Mouse (Mus musculus) midbrain, embryonic 15.5 days (tissue): ENCODE results near the gene Abhd12b. TPM values are rescaled to one million over a fixed set of nuclear protein-coding genes. Genes with fewer than 3 reads are reported as not detected.
A peak's percentile ranks its signal among the peaks of the same experiment; 100 is the strongest.

Experiments used
- ATAC-seq: fragments of 200-750 bp; cut with Nextera tagmentation; replicated peaks from 2 replicates; pipeline ENCODE4 v1.8.0; 2017; ENCODE audit warnings: moderate TSS enrichment
- H3K27ac ChIP-seq: fragments of 300-500 bp; sonication (generic); 2 replicates; pipeline ENCODE4 v1.5.1; 2015; ENCODE audit warnings: mild to moderate bottlenecking, inconsistent platforms
- H3K27me3 ChIP-seq: fragments of 300-500 bp; sonication (generic); replicated peaks from 2 replicates; pipeline ENCODE4 v1.6.1; 2015; ENCODE audit warnings: inconsistent platforms
- H3K36me3 ChIP-seq: fragments of 300-500 bp; sonication (generic); replicated peaks from 2 replicates; pipeline ENCODE4 v1.6.1; 2015; ENCODE audit warnings: inconsistent platforms
- H3K4me1 ChIP-seq: fragments of 300-500 bp; sonication (generic); 2 replicates; pipeline ENCODE4 v1.6.1; 2015; ENCODE audit warnings: inconsistent platforms
- H3K4me2 ChIP-seq: fragments of 300-500 bp; sonication (generic); 2 replicates; pipeline ENCODE4 v1.6.1; 2015; ENCODE audit warnings: inconsistent platforms, mild to moderate bottlenecking, moderate library complexity
- H3K4me3 ChIP-seq: fragments of 300-500 bp; sonication (generic); 2 replicates; pipeline ENCODE4 v1.5.1; 2015; ENCODE audit warnings: mild to moderate bottlenecking, inconsistent platforms
- H3K9ac ChIP-seq: fragments of 300-500 bp; sonication (generic); 2 replicates; pipeline ENCODE4 v1.6.1; 2015; ENCODE audit warnings: mild to moderate bottlenecking, inconsistent platforms
- H3K9me3 ChIP-seq: fragments of 300-500 bp; sonication (generic); 2 replicates; pipeline ENCODE4 v1.6.1; 2016; ENCODE audit warnings: inconsistent platforms
- WGBS: fragments of 180-500 bp; shearing (Covaris S2); methylation state at CpG from one replicate; pipeline ENCODE4 v1.1.7; 2015; ENCODE audit warnings: mixed read lengths; 5-methylcytosine and 5-hydroxymethylcytosine counted together
- polyA plus RNA-seq: library from polyadenylated mRNA; unstranded; fragments of >200 nt; fragmentation: Nextera tagmentation; extraction: Ambion mirVana; gene quantifications from 2 replicates; pipeline ENCODE4 v1.2.1, GENCODE M21; 2015

Gene Abhd12b
- 0.27 and 0.28 TPM in 2 replicates for polyA plus RNA-seq

DNA sequence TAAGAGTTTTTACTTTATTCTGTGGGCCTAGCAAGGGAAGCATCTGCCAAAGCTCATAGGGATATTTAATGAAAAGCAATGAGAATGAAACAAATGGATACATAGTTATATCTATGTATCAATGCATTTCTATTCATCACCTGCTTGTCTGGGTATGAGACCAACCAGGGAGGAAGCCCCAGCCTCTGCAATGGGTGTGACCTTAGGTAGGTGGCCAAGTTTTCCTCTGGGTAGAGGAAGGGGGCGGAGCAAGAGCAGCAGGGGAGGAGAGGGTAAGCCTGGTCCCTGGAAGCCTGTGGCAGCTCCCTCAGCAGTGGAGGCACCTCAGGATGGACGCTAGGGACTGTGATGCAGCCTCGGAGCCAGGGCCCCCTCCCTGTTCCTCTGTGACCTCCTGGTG is at the start of gene Abhd12b:
TSS of gene Abhd12b (plus strand) at position 301 of the 400 bp plus-strand sequence.
- WGBS, result 76% methylated on average over 3 of the region's 3 CpGs
- no peak within 1 kb of the TSS for H3K4me3 ChIP-seq
- H3K9ac ChIP-seq, result no peak within 1 kb of the TSS
- no peaks in the 10 kb centered on the region for H3K36me3 ChIP-seq
- no peaks in the 10 kb centered on the region for H3K9me3 ChIP-seq
- no peak within 1 kb of the TSS for H3K27ac ChIP-seq
- peaks cover 15% of the 10 kb centered on the region for H3K4me1 ChIP-seq
- ATAC-seq, result no peak
- H3K4me2 ChIP-seq, result no peak within 1 kb of the TSS
- H3K27me3 ChIP-seq, result no peaks in the 10 kb centered on the region

DNA sequence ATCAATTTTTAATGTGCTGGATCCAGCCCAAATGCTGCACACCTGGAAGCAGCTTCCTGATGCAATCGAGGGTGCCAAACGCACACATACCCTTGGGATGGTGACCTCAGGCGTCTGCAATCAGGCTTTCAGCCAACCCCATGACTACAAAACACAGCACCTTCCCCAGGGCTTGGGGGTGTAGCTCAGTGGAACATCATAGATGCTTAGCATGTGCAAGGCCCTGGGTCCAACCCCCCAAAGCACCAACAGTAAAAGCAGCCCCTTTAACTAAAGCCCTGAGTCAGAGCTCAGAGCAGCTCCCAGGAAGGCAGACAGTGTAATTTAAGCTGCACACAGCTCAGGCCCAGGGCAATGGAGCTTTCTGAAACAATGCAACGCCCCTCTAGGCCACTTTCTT is 49.7 kb upstream of the Abhd12b start:
- no peak for ATAC-seq
- H3K9me3 ChIP-seq, result no peaks in the 10 kb centered on the region
- 47% methylated on average over 4 of the region's 4 CpGs for WGBS

DNA sequence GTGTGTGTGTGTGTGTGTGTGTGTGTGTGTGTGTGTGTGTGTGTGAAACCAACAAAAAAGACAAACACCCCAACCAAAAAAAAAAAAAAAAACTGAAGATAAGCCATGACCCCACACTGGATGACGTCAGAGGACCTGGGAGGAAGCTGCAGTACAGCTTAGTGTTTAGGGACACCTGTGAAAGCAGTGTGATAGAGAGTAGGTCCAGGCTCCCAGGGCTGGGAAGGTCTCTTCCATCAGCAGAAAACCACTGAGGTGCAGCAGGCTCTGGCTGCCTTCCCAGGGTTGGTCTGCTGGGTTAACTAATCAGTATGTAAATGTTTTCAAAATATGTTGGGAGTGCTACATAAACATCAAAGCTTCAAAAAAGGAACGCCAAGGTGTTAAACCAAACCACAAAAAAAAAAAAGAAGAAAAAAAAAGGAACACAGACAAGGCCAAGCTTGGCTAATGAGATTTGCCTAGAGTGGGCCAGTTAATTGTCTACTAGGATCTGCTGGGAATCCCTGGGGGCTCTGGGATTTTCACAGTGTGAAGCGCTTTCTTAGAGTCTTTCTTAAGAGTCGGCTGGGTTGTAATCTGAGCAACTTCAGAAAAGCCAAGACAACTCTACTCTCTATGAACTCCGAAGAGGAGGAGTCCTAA is 49.0 kb upstream of the Abhd12b start:
- Histone ChIP-seq H3K27ac (no peak overlapping the region), H3K4me1 (peaks cover 53% of the 10 kb centered on the region), H3K9me3 (no peaks in the 10 kb centered on the region), H3K9ac (no peak overlapping the region), H3K4me2 (no peak overlapping the region), H3K27me3 (no peaks in the 10 kb centered on the region), H3K4me3 (no peak overlapping the region), H3K36me3 (no peaks in the 10 kb centered on the region)
- ATAC-seq, result no peak
- WGBS, result 15% methylated on average over 5 of the region's 5 CpGs

More for the DNA sequence above, 49.7 kb upstream of the Abhd12b start:
- H3K27me3 ChIP-seq, result no peaks in the 10 kb centered on the region
- H3K27ac ChIP-seq, result 0 out of 2 replicates have a peak overlapping the region, but pooled peaks have one; percentile 5
- H3K36me3 ChIP-seq, result no peaks in the 10 kb centered on the region
- no peak overlapping the region for H3K9ac ChIP-seq
- H3K4me3 ChIP-seq, result no peak overlapping the region
- peaks cover 46% of the 10 kb centered on the region for H3K4me1 ChIP-seq
- no peak overlapping the region for H3K4me2 ChIP-seq

DNA sequence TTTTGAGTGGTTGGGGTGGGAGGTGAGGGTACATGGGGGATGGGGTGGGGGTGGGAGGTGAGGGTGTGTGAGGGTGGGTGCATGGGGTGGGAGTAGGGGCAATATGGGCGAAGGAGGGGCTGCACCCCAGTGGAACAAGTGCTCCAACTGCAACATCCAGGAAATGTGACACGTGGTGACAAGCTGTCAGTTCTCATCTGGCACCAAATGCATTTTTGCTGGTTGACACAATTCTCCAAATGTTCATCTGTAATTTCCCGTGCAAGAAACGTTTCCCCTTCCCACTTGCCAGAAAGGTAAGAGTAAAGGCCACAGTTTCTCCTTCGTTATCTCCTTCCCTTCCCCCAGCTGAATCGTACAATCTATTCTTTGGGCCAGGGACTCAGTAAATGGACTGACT is 48.1 kb upstream of the Abhd12b start:
- Histone ChIP-seq H3K9me3 (no peaks in the 10 kb centered on the region), H3K4me2 (no peak overlapping the region), H3K9ac (no peak overlapping the region), H3K27me3 (no peaks in the 10 kb centered on the region), H3K27ac (no peak overlapping the region), H3K4me1 (peaks cover 63% of the 10 kb centered on the region), H3K36me3 (no peaks in the 10 kb centered on the region), H3K4me3 (no peak overlapping the region)
- WGBS, result 57% methylated on average over 6 of the region's 6 CpGs
- no peak for ATAC-seq

DNA sequence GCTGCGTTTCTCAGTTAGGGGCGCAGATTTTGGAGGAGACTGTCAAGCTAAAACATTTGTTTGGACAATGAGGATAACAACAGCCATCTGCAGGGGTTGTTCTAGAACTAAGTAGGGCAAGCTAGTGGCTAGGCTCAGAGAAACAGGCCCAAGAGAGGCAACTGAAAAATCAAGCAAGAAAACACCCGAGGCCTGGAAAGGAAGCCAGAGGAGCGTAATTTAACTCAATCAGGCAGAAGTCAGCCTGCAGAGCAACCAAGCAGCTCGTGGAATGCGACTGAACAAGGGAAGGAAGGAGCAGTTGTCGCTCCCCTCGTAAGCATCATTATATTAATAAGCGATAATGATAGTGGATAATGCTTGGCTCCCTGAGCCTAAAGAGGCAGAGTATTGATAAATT is 47.4 kb upstream of the Abhd12b start:
- Histone ChIP-seq H3K9ac (no peak overlapping the region), H3K9me3 (no peaks in the 10 kb centered on the region), H3K36me3 (no peaks in the 10 kb centered on the region), H3K27ac (no peak overlapping the region), H3K4me2 (no peak overlapping the region), H3K27me3 (no peaks in the 10 kb centered on the region), H3K4me3 (no peak overlapping the region), H3K4me1 (peaks cover 64% of the 10 kb centered on the region)
- 48% methylated on average over 9 of the region's 9 CpGs for WGBS
- no peak for ATAC-seq

DNA sequence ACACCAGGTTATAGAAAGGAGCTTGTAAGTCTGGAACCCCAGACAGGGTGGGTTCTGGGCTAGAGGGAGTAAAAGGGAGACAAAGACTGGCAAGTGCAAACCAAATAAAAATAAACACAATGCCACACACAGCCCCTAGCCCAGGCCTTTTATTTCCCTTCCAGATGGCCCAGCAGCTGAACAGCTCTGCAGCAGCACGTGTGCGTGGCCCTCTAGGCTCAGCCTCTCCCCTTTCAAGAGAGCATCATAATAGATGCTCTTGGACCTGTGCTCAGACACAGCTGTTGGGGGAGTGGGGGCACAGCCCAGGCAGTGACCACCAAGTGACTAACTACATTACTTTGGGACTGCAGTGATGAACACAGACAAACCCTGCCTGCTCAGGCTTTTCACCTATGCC is 45.8 kb upstream of the Abhd12b start:
- no peak for ATAC-seq

DNA sequence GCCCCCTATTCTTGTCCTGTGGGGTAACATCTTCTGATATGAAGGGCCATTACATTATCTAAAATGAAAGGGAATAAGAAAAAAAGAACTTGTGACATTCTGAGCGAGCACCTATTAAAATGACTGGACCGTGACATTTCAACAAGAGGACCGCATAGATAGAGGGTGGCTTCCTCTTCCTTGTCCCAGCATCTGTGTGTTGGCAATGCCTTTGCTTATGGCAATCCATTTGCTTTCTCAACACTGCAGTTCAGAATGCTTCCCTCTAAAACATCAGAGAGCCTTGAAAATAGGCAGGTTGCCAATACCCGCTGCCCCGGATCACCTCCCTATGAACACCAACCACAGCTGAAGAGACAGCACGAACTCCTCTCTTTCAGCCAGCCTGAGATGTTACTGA is 44.0 kb upstream of the Abhd12b start:
- H3K9me3 ChIP-seq, result no peaks in the 10 kb centered on the region
- no peaks in the 10 kb centered on the region for H3K36me3 ChIP-seq
- H3K27me3 ChIP-seq, result no peaks in the 10 kb centered on the region
- H3K27ac ChIP-seq, result 0 out of 2 replicates have a peak overlapping the region, but pooled peaks have one; percentile 85
- H3K4me3 ChIP-seq, result peak overlapping the region; percentile 72
- 40% methylated on average over 6 of the region's 6 CpGs for WGBS
- peak overlapping the region; percentile 84; the same call in 1 of the 2 replicates for H3K9ac ChIP-seq
- H3K4me1 ChIP-seq, result peaks cover 58% of the 10 kb centered on the region
- peak overlapping the region; percentile 84 for H3K4me2 ChIP-seq
- ATAC-seq, result no peak

More for the DNA sequence above, 45.8 kb upstream of the Abhd12b start:
- Histone ChIP-seq H3K4me3 (no peak overlapping the region), H3K4me2 (peak overlapping the region; percentile 20), H3K9ac (no peak overlapping the region), H3K9me3 (no peaks in the 10 kb centered on the region), H3K27ac (no peak overlapping the region), H3K36me3 (no peaks in the 10 kb centered on the region), H3K4me1 (peaks cover 64% of the 10 kb centered on the region), H3K27me3 (no peaks in the 10 kb centered on the region)
- 17% methylated on average over 2 of the region's 2 CpGs for WGBS

DNA sequence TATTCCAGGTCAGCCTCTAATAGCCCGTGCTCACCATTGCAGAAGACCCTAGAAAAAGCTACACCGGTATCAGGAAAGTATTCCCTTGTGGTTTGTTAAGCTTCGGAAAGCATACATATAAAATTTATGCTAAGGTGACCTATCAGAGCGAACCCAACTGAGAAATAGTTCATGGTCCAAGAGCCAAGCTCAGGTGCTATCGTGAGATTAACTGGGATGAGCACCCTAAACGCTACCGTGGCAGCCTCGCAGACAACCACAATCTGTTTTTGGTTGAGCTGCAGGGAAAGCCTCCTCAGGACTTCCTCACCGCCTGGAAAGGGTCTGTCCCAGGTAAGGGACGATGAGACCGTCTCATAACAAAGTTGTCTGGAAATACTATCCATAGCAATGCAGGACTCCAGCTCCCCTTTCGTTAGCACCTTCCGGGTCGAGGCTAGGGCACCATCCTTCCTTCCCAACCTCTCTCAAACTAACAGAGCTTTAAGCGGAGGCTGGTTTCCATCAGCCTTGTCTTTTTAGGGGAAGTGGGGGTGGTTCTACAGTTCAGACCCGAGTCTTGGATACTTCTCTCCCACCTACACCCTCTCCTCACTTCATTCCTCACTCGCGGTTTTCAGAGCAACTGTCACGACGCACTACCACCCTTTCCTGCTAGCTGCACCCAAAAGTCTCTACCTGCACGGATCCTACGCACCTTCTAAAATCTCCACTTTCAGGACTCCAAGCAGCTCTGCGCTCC is 43.4 kb upstream of the Abhd12b start:
- peak overlapping the region; percentile 84 for H3K9ac ChIP-seq
- ATAC-seq, result peak; percentile 11; the same call in 1 of the 2 replicates
- H3K4me1 ChIP-seq, result peaks cover 52% of the 10 kb centered on the region
- H3K27me3 ChIP-seq, result no peaks in the 10 kb centered on the region
- peak overlapping the region; percentile 85 for H3K27ac ChIP-seq
- WGBS, result 7% methylated on average over 23 of the region's 23 CpGs
- no peaks in the 10 kb centered on the region for H3K9me3 ChIP-seq
- H3K4me2 ChIP-seq, result peak overlapping the region; percentile 84
- H3K36me3 ChIP-seq, result no peaks in the 10 kb centered on the region
- H3K4me3 ChIP-seq, result peak overlapping the region; percentile 72

DNA sequence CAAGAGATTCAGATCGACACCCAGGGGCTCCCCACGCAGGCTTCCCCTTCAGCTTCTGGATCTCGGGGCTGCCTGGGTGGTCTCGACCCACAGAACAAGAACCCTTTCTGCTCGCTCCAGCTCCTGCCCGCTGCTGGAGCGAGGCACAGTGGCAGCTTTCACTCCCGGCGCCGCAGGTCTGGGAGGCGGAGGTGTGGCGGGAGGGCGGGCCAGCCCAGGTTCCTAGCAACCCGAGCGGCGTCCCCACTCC is 42.9 kb upstream of the Abhd12b start:
- no peaks in the 10 kb centered on the region for H3K27me3 ChIP-seq
- H3K9ac ChIP-seq, result peak overlapping the region; percentile 84
- peak; percentile 75 for ATAC-seq
- peaks cover 47% of the 10 kb centered on the region for H3K4me1 ChIP-seq
- H3K36me3 ChIP-seq, result no peaks in the 10 kb centered on the region
- H3K4me3 ChIP-seq, result peak overlapping the region; percentile 72
- WGBS, result 0% methylated on average over 16 of the region's 16 CpGs
- H3K4me2 ChIP-seq, result peak overlapping the region; percentile 84
- H3K27ac ChIP-seq, result peak overlapping the region; percentile 85
- H3K9me3 ChIP-seq, result no peaks in the 10 kb centered on the region

DNA sequence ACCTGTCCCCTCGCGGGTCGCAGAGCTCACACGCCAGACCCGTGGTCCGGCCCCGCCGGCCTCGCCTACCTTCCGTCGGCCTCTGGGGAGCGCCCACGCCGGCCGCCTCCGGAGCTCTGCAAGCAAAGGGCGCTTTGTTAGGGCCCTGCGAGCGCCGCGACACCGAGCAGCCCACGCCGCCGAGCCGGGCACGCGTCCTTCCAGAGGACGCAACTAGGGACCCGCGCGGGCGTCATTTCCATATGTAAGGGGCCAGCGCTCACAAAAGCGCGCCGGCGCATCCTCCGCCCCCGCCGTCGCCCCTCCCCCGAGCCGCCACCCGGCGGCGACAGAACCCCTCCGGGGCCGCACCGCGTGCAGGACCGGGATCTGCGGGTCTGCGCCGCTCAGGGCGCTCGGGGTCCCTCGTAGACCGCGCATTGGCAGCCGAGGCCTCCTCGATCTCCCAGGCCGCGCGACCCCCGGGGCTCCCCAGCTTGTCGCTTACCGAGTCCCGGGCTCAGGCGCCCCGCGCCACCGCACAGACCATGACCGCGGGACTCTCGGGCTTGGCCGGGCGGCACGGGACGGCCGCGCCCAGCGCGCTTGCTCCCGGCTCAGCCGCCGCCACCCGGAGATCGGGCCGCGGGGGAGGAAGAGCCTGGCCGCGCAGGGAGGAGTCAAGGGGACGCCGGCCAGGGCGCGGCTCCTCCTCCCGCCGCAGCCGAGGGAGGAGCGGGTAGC is 42.4 kb upstream of the Abhd12b start:
- H3K27ac ChIP-seq, result peak overlapping the region; percentile 85
- no peaks in the 10 kb centered on the region for H3K9me3 ChIP-seq
- peak; percentile 86 for ATAC-seq
- H3K4me2 ChIP-seq, result peak overlapping the region; percentile 84
- H3K27me3 ChIP-seq, result no peaks in the 10 kb centered on the region
- H3K4me1 ChIP-seq, result peaks cover 42% of the 10 kb centered on the region
- peak overlapping the region; percentile 72 for H3K4me3 ChIP-seq
- no peaks in the 10 kb centered on the region for H3K36me3 ChIP-seq
- WGBS, result under 1% methylated on average over 101 of the region's 101 CpGs
- peak overlapping the region; percentile 84 for H3K9ac ChIP-seq

DNA sequence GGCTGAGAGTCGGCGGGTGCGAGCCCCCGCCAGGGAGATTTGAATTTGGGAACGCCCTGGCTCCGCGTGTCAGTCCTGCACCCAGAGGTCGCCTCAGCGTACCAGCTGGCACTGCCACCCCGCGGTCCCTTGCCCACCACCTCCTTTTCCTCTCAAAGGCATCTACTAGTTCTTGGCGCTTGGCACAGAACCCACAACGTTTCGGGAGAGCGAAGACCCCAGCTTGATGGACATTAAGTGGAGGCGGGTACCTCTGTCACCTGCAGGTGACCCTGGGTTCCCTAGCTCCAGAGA is 41.9 kb upstream of the Abhd12b start:
- H3K9me3 ChIP-seq, result no peaks in the 10 kb centered on the region
- H3K36me3 ChIP-seq, result no peaks in the 10 kb centered on the region
- peak overlapping the region; percentile 85 for H3K27ac ChIP-seq
- peak overlapping the region; percentile 84 for H3K4me2 ChIP-seq
- WGBS, result 4% methylated on average over 16 of the region's 16 CpGs
- no peak; the same call in 1 of the 2 replicates for ATAC-seq
- H3K9ac ChIP-seq, result peak overlapping the region; percentile 84
- peaks cover 37% of the 10 kb centered on the region for H3K4me1 ChIP-seq
- H3K4me3 ChIP-seq, result peak overlapping the region; percentile 72
- no peaks in the 10 kb centered on the region for H3K27me3 ChIP-seq

DNA sequence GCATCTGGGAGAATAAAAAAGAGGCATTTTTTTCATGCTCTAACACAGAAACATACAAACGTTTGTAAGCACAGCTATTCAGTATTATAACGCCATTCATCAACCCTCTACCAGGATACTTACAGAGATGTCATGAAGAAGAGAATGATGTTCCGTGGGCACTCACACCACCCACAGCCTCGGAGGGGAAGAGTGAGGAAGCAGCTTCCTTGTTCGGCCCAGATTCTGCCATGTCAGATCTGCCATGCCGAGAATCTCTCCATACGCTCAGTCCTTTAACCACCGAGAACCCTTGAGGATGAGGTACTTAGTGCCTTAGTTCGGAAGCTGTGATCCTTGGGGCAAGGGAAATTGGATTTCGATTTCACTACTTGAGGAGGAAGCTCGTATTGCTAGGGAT is 40.6 kb upstream of the Abhd12b start, which contains the start of gene Nin:
TSS of gene Nin (minus strand) at position 367 of the 400 bp plus-strand sequence.
- no peak within 1 kb of the TSS for H3K4me2 ChIP-seq
- no peaks in the 10 kb centered on the region for H3K9me3 ChIP-seq
- H3K27ac ChIP-seq, result no peak within 1 kb of the TSS
- no peaks in the 10 kb centered on the region for H3K27me3 ChIP-seq
- no peaks in the 10 kb centered on the region for H3K36me3 ChIP-seq
- 58% methylated on average over 11 of the region's 11 CpGs for WGBS
- peak within 1 kb of the TSS; percentile 72; the same call in 1 of the 2 replicates for H3K4me3 ChIP-seq
- H3K9ac ChIP-seq, result no peak within 1 kb of the TSS
- ATAC-seq, result no peak
- H3K4me1 ChIP-seq, result peaks cover 24% of the 10 kb centered on the region
